Mouse (Mus musculus): ENCODE measurements around the gene Runx2. TPM values are rescaled to one million over a fixed set of nuclear protein-coding genes. Genes with fewer than 3 reads are reported as not detected.

Runx2 gene
- polyA plus RNA-seq, 1 experiment from 2014 or later = 1.4 TPM

- WGBS = 80% methylated on average over 4 of the region's 4 CpGs
- Histone ChIP-seq H3K4me3 (ENCODE audit: low read depth, low read length) (no peak overlapping the region), H3K27ac (ENCODE audit: low read depth, low read length) (no peak overlapping the region), H3K4me2 (ENCODE audit: low read depth) (no peak overlapping the region), H3K4me1 (ENCODE audit: control insufficient read depth, insufficient read depth, low read length) (no peaks in the 10 kb centered on the region), H3K9me3 (ENCODE audit: control insufficient read depth, low read length) (no peaks in the 10 kb centered on the region), H3K9ac (ENCODE audit: low read length) (no peak overlapping the region), H3K27me3 (ENCODE audit: control insufficient read depth, insufficient read depth, low read length) (no peaks in the 10 kb centered on the region), H3K36me3 (ENCODE audit: control insufficient read depth, insufficient read depth, low read length) (no peaks in the 10 kb centered on the region)
- DNase-seq (ENCODE audit: low spot score) (no peak), ATAC-seq (ENCODE audit: insufficient read depth, low FRiP score, low TSS enrichment) (no peak)
These were observed 335.1 kb downstream of the Runx2 start for GRCm38 (mm10) chr17:44479491-44479890.

GRCm38 (mm10) chr17:44475910-44476309, 338.7 kb downstream of the Runx2 start:
- Histone ChIP-seq H3K4me3 (ENCODE audit: low read depth, low read length) (no peak overlapping the region), H3K27me3 (ENCODE audit: control insufficient read depth, insufficient read depth, low read length) (no peaks in the 10 kb centered on the region), H3K9ac (ENCODE audit: low read length) (no peak overlapping the region), H3K4me1 (ENCODE audit: control insufficient read depth, insufficient read depth, low read length) (no peaks in the 10 kb centered on the region), H3K4me2 (ENCODE audit: low read depth) (no peak overlapping the region), H3K27ac (ENCODE audit: low read depth, low read length) (no peak overlapping the region), H3K36me3 (ENCODE audit: control insufficient read depth, insufficient read depth, low read length) (no peaks in the 10 kb centered on the region), H3K9me3 (ENCODE audit: control insufficient read depth, low read length) (no peaks in the 10 kb centered on the region)
- WGBS = 94% methylated on average over 8 of the region's 8 CpGs
- ATAC-seq (ENCODE audit: insufficient read depth, low FRiP score, low TSS enrichment) (no peak), DNase-seq (ENCODE audit: low spot score) (no peak)

GRCm38 (mm10) chr17:44474280-44474679, 340.3 kb downstream of the Runx2 start:
- Histone ChIP-seq H3K36me3 (ENCODE audit: control insufficient read depth, insufficient read depth, low read length) (no peaks in the 10 kb centered on the region), H3K4me2 (ENCODE audit: low read depth) (no peak overlapping the region), H3K27ac (ENCODE audit: low read depth, low read length) (no peak overlapping the region), H3K4me1 (ENCODE audit: control insufficient read depth, insufficient read depth, low read length) (no peaks in the 10 kb centered on the region), H3K9me3 (ENCODE audit: control insufficient read depth, low read length) (no peaks in the 10 kb centered on the region), H3K9ac (ENCODE audit: low read length) (no peak overlapping the region), H3K4me3 (ENCODE audit: low read depth, low read length) (no peak overlapping the region), H3K27me3 (ENCODE audit: control insufficient read depth, insufficient read depth, low read length) (no peaks in the 10 kb centered on the region)
- ATAC-seq (ENCODE audit: insufficient read depth, low FRiP score, low TSS enrichment) = no peak
- DNase-seq (ENCODE audit: low spot score) = no peak
- 81% methylated on average over 3 of the region's 3 CpGs for WGBS

- no peaks in the 10 kb centered on the region for H3K36me3 ChIP-seq (ENCODE audit: control insufficient read depth, insufficient read depth, low read length)
- H3K9ac ChIP-seq (ENCODE audit: low read length) = no peak overlapping the region
- H3K27ac ChIP-seq (ENCODE audit: low read depth, low read length) = no peak overlapping the region
- no peaks in the 10 kb centered on the region for H3K9me3 ChIP-seq (ENCODE audit: control insufficient read depth, low read length)
- ATAC-seq (ENCODE audit: insufficient read depth, low FRiP score, low TSS enrichment) = no peak
- no peaks in the 10 kb centered on the region for H3K27me3 ChIP-seq (ENCODE audit: control insufficient read depth, insufficient read depth, low read length)
- H3K4me3 ChIP-seq (ENCODE audit: low read depth, low read length) = no peak overlapping the region
- 77% methylated on average over 7 of the region's 7 CpGs for WGBS
- no peak overlapping the region for H3K4me2 ChIP-seq (ENCODE audit: low read depth)
- DNase-seq (ENCODE audit: low spot score) = no peak
- H3K4me1 ChIP-seq (ENCODE audit: control insufficient read depth, insufficient read depth, low read length) = no peaks in the 10 kb centered on the region
These were observed 341.9 kb downstream of the Runx2 start for GRCm38 (mm10) chr17:44472695-44473094.

GRCm38 (mm10) chr17:44463679-44464078, 350.9 kb downstream of the Runx2 start:
- no peak overlapping the region for H3K9ac ChIP-seq (ENCODE audit: low read length)
- no peak overlapping the region for H3K27ac ChIP-seq (ENCODE audit: low read depth, low read length)
- H3K27me3 ChIP-seq (ENCODE audit: control insufficient read depth, insufficient read depth, low read length) = no peaks in the 10 kb centered on the region
- ATAC-seq (ENCODE audit: insufficient read depth, low FRiP score, low TSS enrichment) (no peak), DNase-seq (ENCODE audit: low spot score) (no peak)
- H3K9me3 ChIP-seq (ENCODE audit: control insufficient read depth, low read length) = no peaks in the 10 kb centered on the region
- WGBS = 87% methylated on average over 4 of the region's 4 CpGs
- H3K4me1 ChIP-seq (ENCODE audit: control insufficient read depth, insufficient read depth, low read length) = no peaks in the 10 kb centered on the region
- no peaks in the 10 kb centered on the region for H3K36me3 ChIP-seq (ENCODE audit: control insufficient read depth, insufficient read depth, low read length)
- no peak overlapping the region for H3K4me3 ChIP-seq (ENCODE audit: low read depth, low read length)
- H3K4me2 ChIP-seq (ENCODE audit: low read depth) = no peak overlapping the region

- ATAC-seq (ENCODE audit: insufficient read depth, low FRiP score, low TSS enrichment) (no peak), DNase-seq (ENCODE audit: low spot score) (no peak)
- H3K9me3 ChIP-seq (ENCODE audit: control insufficient read depth, low read length) = no peaks in the 10 kb centered on the region
- no peaks in the 10 kb centered on the region for H3K36me3 ChIP-seq (ENCODE audit: control insufficient read depth, insufficient read depth, low read length)
- H3K4me3 ChIP-seq (ENCODE audit: low read depth, low read length) = no peak overlapping the region
- H3K27ac ChIP-seq (ENCODE audit: low read depth, low read length) = no peak overlapping the region
- H3K9ac ChIP-seq (ENCODE audit: low read length) = no peak overlapping the region
- no peak overlapping the region for H3K4me2 ChIP-seq (ENCODE audit: low read depth)
- WGBS = 92% methylated on average over 6 of the region's 6 CpGs
- H3K4me1 ChIP-seq (ENCODE audit: control insufficient read depth, insufficient read depth, low read length) = no peaks in the 10 kb centered on the region
- H3K27me3 ChIP-seq (ENCODE audit: control insufficient read depth, insufficient read depth, low read length) = no peaks in the 10 kb centered on the region
These were observed 354.4 kb downstream of the Runx2 start for GRCm38 (mm10) chr17:44460156-44460555.

GRCm38 (mm10) chr17:44459029-44459428, 355.6 kb downstream of the Runx2 start:
- Histone ChIP-seq H3K4me2 (ENCODE audit: low read depth) (no peak overlapping the region), H3K27ac (ENCODE audit: low read depth, low read length) (no peak overlapping the region), H3K4me1 (ENCODE audit: control insufficient read depth, insufficient read depth, low read length) (no peaks in the 10 kb centered on the region), H3K9ac (ENCODE audit: low read length) (no peak overlapping the region), H3K27me3 (ENCODE audit: control insufficient read depth, insufficient read depth, low read length) (no peaks in the 10 kb centered on the region), H3K9me3 (ENCODE audit: control insufficient read depth, low read length) (no peaks in the 10 kb centered on the region), H3K4me3 (ENCODE audit: low read depth, low read length) (no peak overlapping the region), H3K36me3 (ENCODE audit: control insufficient read depth, insufficient read depth, low read length) (no peaks in the 10 kb centered on the region)
- DNase-seq (ENCODE audit: low spot score) (no peak), ATAC-seq (ENCODE audit: insufficient read depth, low FRiP score, low TSS enrichment) (no peak)
- 89% methylated on average over 4 of the region's 4 CpGs for WGBS

- ATAC-seq (ENCODE audit: insufficient read depth, low FRiP score, low TSS enrichment) = no peak
- no peaks in the 10 kb centered on the region for H3K27me3 ChIP-seq (ENCODE audit: control insufficient read depth, insufficient read depth, low read length)
These were observed 357.9 kb downstream of the Runx2 start for GRCm38 (mm10) chr17:44456696-44457095.

GRCm38 (mm10) chr17:44455681-44456600, 358.7 kb downstream of the Runx2 start:
- no peaks in the 10 kb centered on the region for H3K27me3 ChIP-seq (ENCODE audit: control insufficient read depth, insufficient read depth, low read length)
- H3K4me3 ChIP-seq (ENCODE audit: low read depth, low read length) = no peak overlapping the region
- no peak for ATAC-seq (ENCODE audit: insufficient read depth, low FRiP score, low TSS enrichment)
- no peak overlapping the region for H3K9ac ChIP-seq (ENCODE audit: low read length)
- WGBS = 42% methylated on average over 12 of the region's 12 CpGs
- H3K36me3 ChIP-seq (ENCODE audit: control insufficient read depth, insufficient read depth, low read length) = no peaks in the 10 kb centered on the region
- H3K27ac ChIP-seq (ENCODE audit: low read depth, low read length) = no peak overlapping the region
- DNase-seq (ENCODE audit: low spot score) = peak; percentile 75
- no peak overlapping the region for H3K4me2 ChIP-seq (ENCODE audit: low read depth)
- H3K4me1 ChIP-seq (ENCODE audit: control insufficient read depth, insufficient read depth, low read length) = no peaks in the 10 kb centered on the region
- H3K9me3 ChIP-seq (ENCODE audit: control insufficient read depth, low read length) = no peaks in the 10 kb centered on the region

More at GRCm38 (mm10) chr17:44456696-44457095, 357.9 kb downstream of the Runx2 start:
- Histone ChIP-seq H3K27ac (ENCODE audit: low read depth, low read length) (no peak overlapping the region), H3K4me2 (ENCODE audit: low read depth) (no peak overlapping the region), H3K9me3 (ENCODE audit: control insufficient read depth, low read length) (no peaks in the 10 kb centered on the region), H3K4me1 (ENCODE audit: control insufficient read depth, insufficient read depth, low read length) (no peaks in the 10 kb centered on the region), H3K36me3 (ENCODE audit: control insufficient read depth, insufficient read depth, low read length) (no peaks in the 10 kb centered on the region), H3K9ac (ENCODE audit: low read length) (no peak overlapping the region), H3K4me3 (ENCODE audit: low read depth, low read length) (no peak overlapping the region)
- no peak for DNase-seq (ENCODE audit: low spot score)
- WGBS = 80% methylated on average over 3 of the region's 3 CpGs

All from neural tube, embryonic 11.5 days (tissue).